Mouse (Mus musculus) hindlimb bud, embryonic 11.5 days (tissue): ENCODE data around the gene Gfra1.

ENCODE experiments used
- DNase-seq: peaks from one replicate; pipeline ENCODE4 v3.0.0-alpha.2; 2012; ENCODE audit warnings: low read depth, low spot score; ENCODE audit errors: extremely low spot score

The Gfra1 gene

GRCm38 (mm10) chr19:58455496-58456061 is at the start of gene Gfra1:
Gene Gfra1 (minus strand): TSS chr19:58455909.
- no peak for DNase-seq

DNA sequence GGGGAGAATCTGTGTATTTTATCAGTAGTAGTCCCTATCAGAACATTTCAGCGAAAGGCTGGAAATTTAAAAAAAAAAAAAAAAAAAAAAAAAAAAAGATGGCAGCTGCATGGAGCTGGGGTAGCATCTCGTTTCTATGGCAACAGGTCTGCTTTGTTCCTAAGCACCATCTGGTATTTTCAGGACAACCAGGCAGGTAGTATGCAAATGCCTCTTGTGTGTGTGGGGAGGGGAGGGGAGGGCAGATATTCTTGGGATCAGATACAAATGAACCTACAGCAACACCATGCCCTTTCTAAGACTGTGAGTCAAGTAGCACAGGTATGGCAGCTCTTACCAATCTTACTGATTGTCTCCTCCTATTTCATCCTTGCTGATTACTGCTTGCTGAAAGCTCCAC is 44.3 kb upstream of the Gfra1 start:
- DNase-seq = no peak

DNA sequence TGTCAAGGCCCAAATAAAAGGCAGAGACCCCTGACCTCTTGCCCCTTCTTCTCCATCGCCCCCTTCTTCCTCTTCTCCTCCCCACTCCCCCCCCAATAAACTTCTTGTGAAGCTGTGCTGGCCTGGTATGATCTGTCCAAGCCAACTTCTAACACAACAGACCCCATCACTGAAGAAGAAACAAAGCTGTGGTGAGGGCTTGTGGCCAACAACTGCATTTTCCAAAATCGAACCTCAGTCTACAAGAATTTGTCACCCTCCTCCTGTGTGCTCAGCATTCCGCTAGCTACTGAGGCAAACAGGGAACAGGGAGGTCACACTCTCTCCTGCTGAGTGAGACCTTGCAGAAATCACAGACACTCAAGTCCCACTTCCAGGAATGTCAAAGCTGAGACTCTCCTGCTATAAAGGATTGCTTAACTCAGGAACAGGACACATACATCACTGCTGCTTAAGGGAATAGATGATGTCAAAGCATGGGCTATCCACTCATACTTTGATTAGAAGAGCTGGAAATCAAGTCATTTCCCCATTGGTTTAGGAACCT is 43.8 kb upstream of the Gfra1 start:
- no peak for DNase-seq

DNA sequence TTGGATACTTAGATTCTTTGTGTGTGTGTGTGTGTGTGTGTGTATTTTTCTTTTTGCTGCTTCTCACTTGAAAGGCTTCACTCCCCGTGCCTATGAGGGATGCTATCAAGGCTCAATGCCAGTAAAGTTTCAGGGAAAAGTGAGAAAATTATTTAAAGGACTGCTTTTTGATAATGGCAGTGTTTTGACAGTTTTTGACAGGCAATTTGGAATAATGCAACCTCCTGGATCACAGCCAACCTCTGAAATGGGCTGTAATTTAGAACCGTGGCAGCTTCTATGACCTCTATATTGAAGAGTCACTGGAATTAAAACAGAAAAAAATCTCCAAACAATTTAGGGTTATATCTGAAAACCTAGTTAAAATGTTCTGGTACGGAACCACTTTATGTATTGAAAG is 41.4 kb upstream of the Gfra1 start:
- no peak for DNase-seq

DNA sequence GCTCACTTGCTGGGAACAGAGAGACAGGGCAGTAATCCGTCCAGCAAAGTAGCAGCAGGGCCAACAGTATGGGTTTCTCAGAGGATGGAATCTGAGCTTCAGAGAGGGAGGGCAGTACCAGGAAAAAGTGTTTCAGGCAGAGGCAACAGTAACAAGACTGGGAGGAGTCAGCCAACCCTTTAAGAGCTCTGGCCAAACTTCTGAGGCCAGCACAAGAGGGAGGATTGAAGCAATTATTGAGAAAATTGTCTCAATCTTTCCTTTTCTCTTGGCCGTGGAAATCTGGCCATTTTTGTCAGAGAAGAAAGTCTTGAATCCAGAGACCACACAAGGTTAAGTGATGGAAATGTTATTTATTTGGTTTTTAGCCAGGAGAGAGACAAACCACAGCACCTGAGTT is 31.0 kb upstream of the Gfra1 start:
- DNase-seq = no peak

GRCm38 (mm10) chr19:58482373-58482977 is 26.8 kb upstream of the Gfra1 start:
- DNase-seq = no peak

- no peak for DNase-seq
These were observed 18.5 kb upstream of the Gfra1 start for GRCm38 (mm10) chr19:58474251-58474650.

DNA sequence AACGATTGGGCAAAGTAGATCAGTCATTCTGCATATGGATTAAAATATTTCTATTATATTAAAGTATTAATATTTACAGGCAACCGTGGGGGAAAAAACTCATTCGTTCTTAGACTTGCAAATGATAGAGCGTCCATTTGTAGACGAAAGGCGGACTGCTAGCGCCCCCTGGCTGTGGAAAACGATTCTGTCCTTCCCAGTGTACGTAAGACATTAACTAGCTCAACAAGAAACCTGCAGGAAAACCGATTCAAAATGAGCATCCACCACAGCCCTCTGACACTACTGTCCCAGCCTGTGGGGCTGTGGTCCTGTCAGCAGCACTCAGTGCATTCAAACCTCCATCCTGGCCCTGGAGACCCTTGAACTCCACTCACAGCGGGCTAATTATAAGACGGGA is 13.7 kb upstream of the Gfra1 start:
- DNase-seq = peak; percentile 62

DNA sequence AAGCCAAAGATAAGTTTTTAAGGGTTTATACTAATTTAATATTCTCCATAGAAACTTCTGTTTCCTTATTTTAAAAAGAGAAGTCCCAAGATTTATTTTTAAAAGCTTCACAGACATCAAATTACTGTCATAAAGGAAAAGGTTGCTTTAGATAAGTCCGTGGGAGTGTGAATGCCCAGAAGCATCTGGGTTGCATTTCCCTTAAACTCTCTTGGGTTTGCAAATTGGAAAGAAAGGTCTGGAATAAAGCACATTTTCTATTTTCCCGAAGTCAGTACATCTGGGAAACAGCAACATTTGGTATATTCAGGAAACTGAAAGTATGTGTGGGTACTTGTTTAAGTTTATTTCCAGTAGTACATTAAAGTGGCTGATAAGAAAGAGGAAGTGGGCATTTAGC is 12.6 kb upstream of the Gfra1 start:
- DNase-seq = no peak

- DNase-seq = no peak
These were observed 8.0 kb upstream of the Gfra1 start for GRCm38 (mm10) chr19:58463755-58464154.

DNA sequence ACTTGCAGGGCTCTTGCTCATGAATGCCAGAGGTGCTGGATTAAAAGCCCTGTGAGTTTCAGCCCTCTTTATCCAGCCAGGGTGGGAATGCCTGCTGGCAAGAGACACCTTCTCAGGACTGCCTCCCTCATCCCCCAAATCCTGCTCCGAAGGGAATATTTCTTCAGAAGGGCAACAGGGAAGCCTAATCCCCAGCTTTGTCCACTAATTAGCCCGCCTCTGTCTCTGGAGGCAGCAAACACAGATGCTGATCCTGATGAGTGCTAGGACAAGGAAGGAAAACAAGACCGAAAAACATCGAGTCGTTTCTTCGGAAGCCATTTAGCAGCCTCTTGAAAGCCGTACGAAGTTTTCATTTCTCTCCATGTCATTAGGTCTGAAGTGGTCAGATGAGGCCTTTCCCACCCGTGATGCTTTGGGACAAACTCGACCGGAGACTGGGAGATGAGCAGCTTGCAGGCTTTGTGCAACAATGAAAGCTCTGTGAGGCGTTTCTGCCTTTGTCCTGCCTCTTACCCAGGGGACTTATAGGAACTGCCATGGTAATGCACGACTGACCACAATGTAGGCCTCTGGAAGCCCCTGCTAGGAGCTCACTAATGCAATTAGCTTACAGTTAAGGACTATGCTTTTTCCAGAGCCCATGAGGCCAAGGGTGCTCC is 4.8 kb upstream of the Gfra1 start:
- no peak for DNase-seq

- no peak for DNase-seq
These were observed 867 bp upstream of the Gfra1 start for GRCm38 (mm10) chr19:58456491-58457061.

DNA sequence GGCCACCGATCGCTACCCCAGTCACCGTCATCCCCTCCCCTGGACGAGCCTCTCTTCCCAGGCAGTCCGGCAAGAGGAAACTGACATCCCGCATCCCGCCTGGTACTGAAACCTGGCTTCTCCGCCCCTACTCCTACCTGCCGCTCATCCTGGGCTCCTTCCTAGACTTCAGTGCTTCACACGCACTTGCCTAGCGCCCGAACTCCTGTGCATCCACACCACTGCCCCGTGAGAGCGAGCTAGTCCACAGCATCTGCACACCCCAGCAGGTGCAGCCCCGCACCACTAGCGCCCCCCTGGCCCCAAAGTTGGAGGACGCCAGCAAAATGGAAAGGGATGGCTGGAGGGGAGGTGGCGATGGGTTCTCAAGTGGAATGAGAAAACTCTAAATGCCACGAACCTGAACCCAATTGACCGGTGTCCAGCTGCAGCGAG is 631 bp downstream of the Gfra1 start:
- DNase-seq = no peak

- no peak for DNase-seq
These were observed 1.2 kb downstream of the Gfra1 start for GRCm38 (mm10) chr19:58454261-58455060.

DNA sequence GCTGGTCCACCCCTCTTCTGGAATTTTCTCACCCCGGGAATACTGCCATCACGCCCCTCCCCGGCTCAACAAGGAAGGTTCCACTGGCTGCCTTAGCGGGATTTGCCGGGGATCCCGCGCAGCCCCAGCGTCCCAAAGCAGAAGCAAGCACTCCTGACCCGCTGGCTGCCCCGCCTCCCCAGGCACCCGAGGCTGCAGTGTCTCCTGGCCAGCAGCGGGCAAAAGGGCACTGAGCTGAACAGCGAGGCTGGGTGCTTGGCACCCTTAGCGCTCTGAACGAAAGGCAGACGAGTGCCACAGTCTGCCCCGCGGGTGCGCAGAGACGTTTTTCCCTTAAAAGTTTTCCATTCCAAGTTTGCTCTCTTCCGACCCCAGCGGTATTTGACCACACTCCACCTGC is 2.1 kb downstream of the Gfra1 start:
- no peak for DNase-seq

GRCm38 (mm10) chr19:58452941-58453551 is 2.7 kb downstream of the Gfra1 start:
- no peak for DNase-seq

GRCm38 (mm10) chr19:58452178-58452819 is 3.4 kb downstream of the Gfra1 start:
- no peak for DNase-seq

GRCm38 (mm10) chr19:58451323-58451722 is 4.4 kb downstream of the Gfra1 start:
- no peak for DNase-seq

- DNase-seq = no peak
These were observed 5.0 kb downstream of the Gfra1 start for GRCm38 (mm10) chr19:58450716-58451115.
